Mouse (Mus musculus) layer of hippocampus, adult 2 months (tissue): ENCODE measurements around the gene Tead3. TPM values are rescaled to one million over a fixed set of nuclear protein-coding genes. Genes with fewer than 3 reads are reported as not detected.

Source experiments
- DNase-seq, 2 experiments: peaks; one replicate each; pipeline ENCODE4 v3.0.0; 2022; ENCODE audit warnings: low spot score in 2 of 2
- H3K27ac ChIP-seq: fragments of 200-600 bp; 2 replicates; pipeline ENCODE4 v1.8.1; 2022
- H3K4me3 ChIP-seq: fragments of 200-600 bp; 2 replicates; pipeline ENCODE4 v1.8.1; 2022; ENCODE audit warnings: mild to moderate bottlenecking
- CTCF ChIP-seq: fragments of 200-600 bp; conservative IDR thresholded peaks from 2 replicates; pipeline ENCODE4 v1.8.1; 2022; ENCODE audit warnings: antibody characterized with exemption, mild to moderate bottlenecking, moderate library complexity
- total RNA-seq, 2 experiments: library from RNA; stranded (reverse); gene quantifications; 2 replicates each; pipeline ENCODE4 v1.2.3; 2021

Tead3 gene
- total RNA-seq, 2 experiments from 2014 or later, result 3.0 to 3.2 TPM

DNA sequence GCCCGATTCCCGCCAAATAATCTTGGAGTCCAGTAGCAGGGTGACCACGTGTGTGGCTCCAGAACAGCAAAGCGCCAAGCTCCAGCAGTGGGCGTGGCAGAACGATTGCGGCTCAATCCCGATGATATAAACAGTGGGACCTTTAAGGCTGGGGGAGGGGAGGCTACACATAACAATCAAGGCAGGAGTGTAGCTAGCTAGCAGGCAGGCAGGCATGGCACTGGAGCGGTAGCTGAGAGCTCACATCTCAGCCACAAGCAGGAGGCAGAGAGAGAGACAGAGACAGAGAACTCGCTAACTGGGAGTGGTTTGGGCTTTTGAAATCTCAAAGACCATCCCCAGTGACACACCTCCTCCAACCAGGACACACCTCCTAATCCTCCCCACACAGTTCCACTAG is 45.4 kb downstream of the Tead3 start:
- Histone ChIP-seq H3K4me3 (no peak overlapping the region), H3K27ac (no peak overlapping the region)
- TF ChIP-seq CTCF, result no peak
- no peak for DNase-seq

DNA sequence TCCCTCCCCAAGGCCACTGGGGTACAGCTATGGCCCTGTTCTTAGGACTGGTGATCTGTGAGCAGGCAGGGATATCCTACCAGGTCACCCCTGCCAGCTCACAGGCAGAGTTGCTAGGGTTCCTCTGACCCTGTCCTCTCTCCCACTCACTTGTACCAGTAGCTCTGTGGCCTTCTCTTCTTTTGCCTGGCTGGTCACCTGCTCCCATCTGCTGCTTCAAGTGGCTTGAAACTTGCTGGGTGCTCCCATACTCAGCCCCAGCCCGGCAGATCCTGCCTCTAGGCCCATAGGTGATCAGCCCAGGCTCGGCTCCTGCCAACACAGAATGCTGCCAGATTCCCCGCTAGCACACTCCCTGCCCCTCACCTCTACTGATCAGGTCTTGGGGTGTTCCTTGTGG is 49.8 kb downstream of the Tead3 start:
- H3K4me3 ChIP-seq, result no peak overlapping the region
- no peak for TF ChIP-seq CTCF
- no peak overlapping the region for H3K27ac ChIP-seq
- DNase-seq, result no peak

DNA sequence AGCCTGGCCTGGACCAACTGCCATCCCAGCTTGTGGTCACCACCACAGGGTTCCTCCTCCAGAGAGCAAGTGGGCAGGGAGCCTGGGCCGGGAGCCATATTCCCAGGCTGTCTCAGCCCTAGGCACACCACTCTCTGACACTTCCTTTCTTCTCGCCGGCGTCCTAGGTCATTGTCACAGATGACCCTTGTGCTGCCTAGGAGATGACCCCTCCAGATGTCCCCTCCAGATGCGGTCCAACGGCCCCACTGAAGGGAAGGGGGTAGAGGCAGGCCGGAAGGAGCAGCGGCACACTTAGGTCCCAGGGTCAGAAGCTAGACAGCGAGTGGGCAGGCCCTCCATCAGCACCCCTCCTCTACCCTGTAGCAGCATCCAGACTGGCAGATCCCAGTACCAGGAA is 50.3 kb downstream of the Tead3 start:
- Histone ChIP-seq H3K27ac (no peak overlapping the region), H3K4me3 (no peak overlapping the region)
- DNase-seq, result no peak
- no peak for TF ChIP-seq CTCF

DNA sequence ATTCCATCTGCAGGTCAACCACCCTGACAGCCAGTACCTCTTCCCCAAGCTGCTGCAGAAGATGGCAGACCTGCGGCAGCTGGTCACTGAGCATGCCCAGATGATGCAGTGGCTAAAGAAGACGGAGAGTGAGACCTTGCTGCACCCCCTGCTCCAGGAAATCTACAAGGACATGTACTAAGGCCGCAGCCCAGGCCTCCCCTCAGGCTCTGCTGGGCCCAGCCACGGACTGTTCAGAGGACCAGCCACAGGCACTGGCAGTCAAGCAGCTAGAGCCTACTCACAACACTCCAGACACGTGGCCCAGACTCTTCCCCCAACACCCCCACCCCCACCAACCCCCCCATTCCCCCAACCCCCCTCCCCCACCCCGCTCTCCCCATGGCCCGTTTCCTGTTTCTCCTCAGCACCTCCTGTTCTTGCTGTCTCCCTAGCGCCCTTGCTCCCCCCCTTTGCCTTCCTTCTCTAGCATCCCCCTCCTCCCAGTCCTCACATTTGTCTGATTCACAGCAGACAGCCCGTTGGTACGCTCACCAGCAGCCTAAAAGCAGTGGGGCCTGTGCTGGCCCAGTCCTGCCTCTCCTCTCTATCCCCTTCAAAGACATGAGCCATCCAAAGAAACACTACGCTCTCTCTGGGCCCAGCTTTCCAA is 50.8 kb downstream of the Tead3 start:
- H3K4me3 ChIP-seq, result no peak overlapping the region
- DNase-seq, result no peak
- TF ChIP-seq CTCF, result no peak
- no peak overlapping the region for H3K27ac ChIP-seq

DNA sequence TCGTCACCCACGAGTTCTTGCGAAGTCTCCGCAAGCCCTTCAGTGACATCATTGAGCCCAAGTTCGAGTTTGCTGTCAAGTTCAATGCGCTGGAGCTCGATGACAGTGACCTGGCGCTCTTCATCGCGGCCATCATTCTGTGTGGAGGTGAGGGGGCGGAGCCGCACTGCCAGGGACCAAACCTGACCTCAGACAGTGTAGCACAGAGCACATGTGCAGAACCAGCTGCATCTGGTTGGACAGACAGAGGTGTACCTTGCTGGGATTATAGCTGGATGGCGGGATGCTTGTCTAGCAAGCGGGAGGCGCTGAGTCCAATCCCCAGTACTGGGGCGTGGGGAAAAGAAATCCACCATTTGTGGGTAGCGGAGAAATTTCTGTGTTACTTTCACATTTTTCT is 51.7 kb downstream of the Tead3 start:
- Histone ChIP-seq H3K27ac (no peak overlapping the region), H3K4me3 (no peak overlapping the region)
- TF ChIP-seq CTCF, result no peak
- DNase-seq, result no peak

DNA sequence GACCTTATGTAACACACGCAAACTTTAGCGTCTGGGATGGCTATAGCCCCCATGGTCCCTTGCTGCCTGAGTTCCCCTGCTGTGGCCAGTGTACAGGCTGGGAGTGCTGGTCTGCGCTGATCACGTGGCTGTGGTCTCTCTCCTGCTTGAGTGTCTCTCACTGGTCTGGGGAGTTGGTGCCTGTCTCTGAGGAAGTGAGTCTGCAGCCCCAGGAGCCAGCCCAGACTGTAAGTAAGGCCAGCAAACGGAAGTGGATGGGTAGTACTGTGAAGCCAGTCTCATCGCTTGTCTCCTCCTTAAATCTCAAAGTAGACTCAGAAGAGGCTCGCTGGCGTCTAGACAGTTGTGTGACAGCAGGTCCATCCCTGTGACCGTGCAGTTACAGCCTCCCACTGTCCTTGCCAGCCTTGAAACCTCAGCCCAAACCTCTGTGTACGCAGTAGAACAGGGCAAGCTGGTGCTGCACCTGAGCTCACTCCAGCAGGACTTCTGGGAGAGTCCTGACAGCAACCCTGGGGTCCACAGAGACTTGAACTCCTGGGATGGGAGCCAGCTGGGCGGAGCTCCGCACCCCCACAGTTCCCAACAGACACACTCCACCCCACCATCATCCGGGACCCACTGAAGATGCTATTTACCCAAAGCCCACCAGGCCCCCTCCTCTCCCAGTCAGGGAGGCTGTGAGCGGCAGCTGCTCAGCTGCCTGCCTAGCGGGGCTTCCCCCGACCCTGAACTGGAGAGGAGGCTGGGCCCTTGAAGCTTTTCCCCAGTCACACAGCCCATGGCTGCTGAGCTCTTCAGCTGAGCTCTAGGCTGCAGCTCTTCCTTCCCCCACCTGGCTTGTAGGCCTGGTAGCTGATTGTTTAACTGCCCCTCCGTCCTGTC is 55.9 kb downstream of the Tead3 start:
- Histone ChIP-seq H3K27ac (peak overlapping the region; percentile 57; the same call in 1 of the 2 replicates), H3K4me3 (no peak overlapping the region)
- TF ChIP-seq CTCF, result no peak
- no peak for DNase-seq

DNA sequence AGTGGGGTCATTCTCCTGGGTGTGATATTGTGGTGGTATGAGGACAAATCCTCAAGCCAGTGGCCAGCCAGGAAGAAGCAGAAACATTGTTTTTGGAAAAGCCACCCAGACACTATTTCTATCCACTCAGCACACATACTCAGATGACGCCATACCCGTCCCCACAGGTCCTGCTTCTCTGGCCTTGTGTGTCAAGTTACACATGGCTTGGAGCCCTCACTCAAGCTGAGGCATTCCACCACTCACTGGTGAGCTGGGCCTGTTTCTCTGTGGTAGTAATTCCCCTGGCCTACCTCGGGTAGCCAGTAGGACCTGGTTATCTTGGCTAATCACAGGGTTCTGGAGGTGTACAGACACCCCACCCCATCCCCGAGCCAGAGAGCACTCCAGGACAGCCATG is 56.9 kb downstream of the Tead3 start:
- Histone ChIP-seq H3K27ac (peak overlapping the region; percentile 46), H3K4me3 (no peak overlapping the region)
- no peak for TF ChIP-seq CTCF
- no peak for DNase-seq

DNA sequence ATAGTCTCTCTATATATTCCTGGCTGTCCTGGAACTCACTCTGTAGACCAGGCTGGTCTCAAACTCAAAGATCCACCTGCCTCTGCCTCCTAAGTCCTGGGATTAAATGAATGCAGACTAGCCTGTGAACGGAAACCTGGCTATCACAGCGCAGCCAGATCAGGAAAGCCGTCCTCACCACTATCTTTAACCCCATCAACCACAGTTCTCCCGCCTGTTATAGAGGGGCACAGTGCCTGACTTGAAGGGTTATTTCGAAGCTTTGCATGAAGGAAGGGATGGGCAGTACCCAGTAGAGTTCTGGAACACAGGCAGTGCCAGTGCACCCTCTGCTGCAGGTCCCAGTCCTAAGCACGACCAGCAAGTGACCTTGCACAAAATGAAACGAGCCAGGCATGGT is 59.3 kb downstream of the Tead3 start:
- no peak for TF ChIP-seq CTCF
- DNase-seq, result no peak
- Histone ChIP-seq H3K27ac (no peak overlapping the region), H3K4me3 (no peak overlapping the region)

DNA sequence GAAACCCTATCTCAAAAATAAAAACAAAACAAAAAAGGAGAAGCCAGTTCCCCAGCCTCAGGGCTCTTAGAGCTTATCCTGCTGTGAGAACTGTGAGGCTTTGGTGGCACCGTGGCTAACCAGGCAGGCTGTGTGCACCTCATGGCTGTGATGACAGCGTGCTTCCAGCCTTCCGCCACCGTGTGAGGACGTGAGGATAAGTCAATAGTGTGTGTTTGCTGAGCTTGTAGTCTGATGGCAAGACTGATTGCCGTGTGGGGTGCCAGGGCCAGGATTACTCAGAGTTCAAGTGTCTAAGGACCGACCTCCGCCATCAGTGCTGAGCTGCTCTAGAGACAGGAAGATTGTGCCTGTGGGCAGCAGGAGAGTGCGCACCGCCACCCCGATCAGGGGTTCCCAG is 59.9 kb downstream of the Tead3 start:
- Histone ChIP-seq H3K27ac (no peak overlapping the region), H3K4me3 (no peak overlapping the region)
- DNase-seq, result no peak
- TF ChIP-seq CTCF, result no peak

DNA sequence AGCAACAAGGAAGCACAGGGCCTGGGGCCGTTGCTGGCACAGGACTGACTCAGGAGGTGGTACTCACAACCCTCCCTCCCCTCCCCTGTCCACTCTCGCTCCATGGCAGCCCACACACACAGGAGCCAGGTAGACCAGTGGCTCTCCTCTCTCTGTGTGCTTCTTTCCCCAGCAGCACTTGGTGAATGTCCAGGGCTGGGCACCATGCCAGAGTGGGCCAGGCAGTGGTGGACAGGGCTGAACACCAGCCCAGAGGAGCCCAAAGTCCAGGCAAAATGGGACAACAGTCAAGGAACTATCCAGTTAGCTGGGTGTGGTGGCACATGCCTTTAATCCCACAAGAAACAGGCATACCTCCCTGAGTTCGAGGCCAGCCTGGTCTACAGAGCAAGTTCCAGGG is 60.4 kb downstream of the Tead3 start:
- TF ChIP-seq CTCF, result no peak
- DNase-seq, result peak in 1 of 2 experiments; percentile 29
- Histone ChIP-seq H3K4me3 (no peak overlapping the region), H3K27ac (no peak overlapping the region)

DNA sequence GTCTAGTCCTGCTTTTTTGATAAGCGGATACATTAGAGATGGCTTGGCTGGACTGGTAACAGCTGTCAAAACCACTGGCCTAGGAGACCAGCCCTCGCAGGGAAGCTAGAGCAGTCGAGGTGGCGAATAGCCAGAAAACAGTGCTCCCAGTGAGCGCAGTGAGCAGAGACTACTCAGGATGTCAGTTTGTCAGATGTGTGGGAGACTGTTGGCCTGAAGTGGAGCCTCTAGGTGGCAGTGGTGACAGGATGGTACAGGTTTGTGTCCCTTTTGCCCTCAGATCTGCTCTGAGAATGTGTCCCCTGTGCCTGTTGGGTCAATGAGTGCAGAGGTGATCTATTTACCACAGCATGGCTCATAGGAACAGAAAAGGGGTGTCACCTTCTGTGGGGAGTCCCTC is 62.6 kb downstream of the Tead3 start:
- Histone ChIP-seq H3K4me3 (no peak overlapping the region), H3K27ac (no peak overlapping the region)
- no peak for DNase-seq
- TF ChIP-seq CTCF, result peak; percentile 59

DNA sequence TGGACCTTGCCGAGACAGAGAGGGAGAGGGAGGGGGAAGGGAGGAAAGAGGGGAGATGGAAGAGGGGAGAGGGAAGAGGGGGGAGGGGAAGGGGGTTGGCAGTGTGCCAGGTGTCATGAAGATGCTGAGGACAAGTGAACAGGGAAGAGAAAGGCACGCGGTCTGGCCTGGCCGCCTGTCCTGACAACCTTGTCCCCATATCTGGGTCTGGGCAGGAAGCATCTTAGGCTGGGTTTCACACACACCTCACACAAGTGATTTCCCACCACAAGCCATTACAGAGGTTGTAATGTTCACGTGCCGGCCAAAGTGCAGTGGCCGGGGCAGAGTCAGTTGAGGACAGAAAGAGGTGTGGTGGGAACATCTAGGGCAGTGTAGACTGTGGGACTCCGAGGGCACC is 63.0 kb downstream of the Tead3 start:
- DNase-seq, result no peak
- no peak for TF ChIP-seq CTCF
- Histone ChIP-seq H3K4me3 (no peak overlapping the region), H3K27ac (no peak overlapping the region)

DNA sequence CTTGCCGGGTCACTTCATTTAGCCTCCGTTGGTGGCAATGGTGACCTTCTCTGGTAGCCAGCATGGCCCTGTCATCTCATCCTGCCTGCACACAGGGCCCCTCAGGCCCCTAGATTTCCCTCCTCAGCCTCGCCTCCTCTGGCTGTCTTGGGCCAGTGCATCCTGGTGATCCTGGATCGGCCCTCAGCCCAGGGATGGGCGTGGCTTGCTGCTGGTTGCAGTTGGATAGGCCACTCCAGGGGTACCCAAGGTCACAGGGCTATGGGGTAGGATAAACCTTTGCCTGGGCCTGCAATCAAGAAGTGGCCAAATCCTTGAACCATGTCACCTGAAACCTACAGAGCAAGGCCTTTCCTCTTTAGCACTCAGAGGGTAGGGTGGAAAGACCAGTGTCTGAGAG is 63.7 kb downstream of the Tead3 start:
- no peak overlapping the region for H3K27ac ChIP-seq
- no peak for TF ChIP-seq CTCF
- H3K4me3 ChIP-seq, result no peak overlapping the region
- no peak for DNase-seq

DNA sequence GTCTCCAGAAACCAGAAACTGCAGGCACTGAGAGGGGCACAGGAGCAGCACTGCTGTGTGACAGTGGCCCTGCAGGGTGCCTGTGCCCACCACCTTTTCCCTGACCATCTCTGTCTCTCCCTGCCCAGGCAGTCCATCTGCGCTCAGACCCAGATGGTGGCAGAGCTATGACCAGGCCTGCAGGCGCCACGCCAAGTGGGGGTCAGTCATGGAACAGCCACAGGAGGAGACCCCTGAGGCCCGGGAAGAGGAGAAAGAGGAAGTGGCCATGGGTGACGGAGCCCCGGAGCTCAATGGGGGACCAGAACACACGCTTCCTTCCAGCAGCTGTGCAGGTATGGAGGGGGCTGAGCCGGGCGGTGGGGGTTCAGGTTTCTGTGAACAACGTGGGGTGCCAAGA is 64.5 kb downstream of the Tead3 start:
- TF ChIP-seq CTCF, result no peak
- no peak overlapping the region for H3K27ac ChIP-seq
- DNase-seq, result no peak
- no peak overlapping the region for H3K4me3 ChIP-seq
